Mouse (Mus musculus): ENCODE results near the gene Ormdl2.

The Ormdl2 gene

GRCm38 (mm10) chr10:128803771-128804270, 17.6 kb downstream of the Ormdl2 start, which contains the start of gene Dnajc14:
Gene Dnajc14 (plus strand): TSS chr10:128804062.
- DNase-seq (ENCODE audit: low spot score) = peak; percentile 47

- DNase-seq (ENCODE audit: low spot score) = no peak
Measured at GRCm38 (mm10) chr10:128803361-128803760, 18.1 kb downstream of the Ormdl2 start.

GRCm38 (mm10) chr10:128802956-128803355, 18.5 kb downstream of the Ormdl2 start:
- DNase-seq (ENCODE audit: low spot score) = no peak

- DNase-seq (ENCODE audit: low spot score) = no peak
Measured at GRCm38 (mm10) chr10:128801981-128802495, 19.4 kb downstream of the Ormdl2 start.

- no peak for DNase-seq (ENCODE audit: low spot score)
Measured at GRCm38 (mm10) chr10:128798676-128799075, 22.8 kb downstream of the Ormdl2 start.

GRCm38 (mm10) chr10:128795581-128795980, 25.9 kb downstream of the Ormdl2 start:
- DNase-seq (ENCODE audit: low spot score) = no peak

- DNase-seq (ENCODE audit: low spot score) = no peak
Measured at GRCm38 (mm10) chr10:128794391-128794790, 27.1 kb downstream of the Ormdl2 start.

- DNase-seq (ENCODE audit: low spot score) = no peak
Measured at GRCm38 (mm10) chr10:128793258-128793657, 28.2 kb downstream of the Ormdl2 start.

- no peak for DNase-seq (ENCODE audit: low spot score)
Measured at GRCm38 (mm10) chr10:128792041-128792440, 29.4 kb downstream of the Ormdl2 start.

- DNase-seq (ENCODE audit: low spot score) = no peak
Measured at GRCm38 (mm10) chr10:128790398-128791124, 30.9 kb downstream of the Ormdl2 start, which contains the start of gene Mmp19. Gene Mmp19 (plus strand): TSS chr10:128790910.

GRCm38 (mm10) chr10:128780200-128780599, 41.2 kb downstream of the Ormdl2 start:
- DNase-seq (ENCODE audit: low spot score) = no peak

GRCm38 (mm10) chr10:128779011-128779795, 42.2 kb downstream of the Ormdl2 start:
- no peak for DNase-seq (ENCODE audit: low spot score)

GRCm38 (mm10) chr10:128778441-128778840, 43.0 kb downstream of the Ormdl2 start:
- no peak for DNase-seq (ENCODE audit: low spot score)

- DNase-seq (ENCODE audit: low spot score) = no peak
Measured at GRCm38 (mm10) chr10:128773685-128774084, 47.8 kb downstream of the Ormdl2 start.

GRCm38 (mm10) chr10:128772895-128773294, 48.5 kb downstream of the Ormdl2 start:
- DNase-seq (ENCODE audit: low spot score) = no peak
